In genomic region chr2:3657811-3658730, GRCm38 (mm10) we compare ENCODE assay signal across 7 mouse cellular contexts.
DNase-seq lines count a peak whose midpoint lies in the region; ATAC-seq and TF ChIP-seq lines count a peak whose summit lies in the region.

No protein-coding gene starts in this region.

- ATAC-seq in erythroblast, adult 5-6 weeks (replicated peaks; ENCODE audit: low FRiP score, poor library complexity, severe bottlenecking), result no peak

- no peak for TF ChIP-seq POLR2A in bone marrow macrophage, adult 2 months (IDR thresholded peaks at IDR 0.05; ENCODE audit: borderline replicate concordance, low read depth, low read length)

- peak; percentile 31 to 52 for DNase-seq in right cerebral cortex, postnatal 10 days (ENCODE audit: low spot score in 2 of 2)
- no peak for DNase-seq in right cerebral cortex, postnatal 36 days (ENCODE audit: low spot score in 2 of 2)
- DNase-seq in kidney, postnatal 10 days, result peak; percentile 13
- peak; percentile 64 to 70 for DNase-seq in monocyte, adult 2 months (ENCODE audit: low read depth in 1 of 2, low spot score in 2 of 2)
- no peak for DNase-seq in cerebellum, adult 9-10 months

- H3K27ac ChIP-seq in bone marrow macrophage, adult 2 months (ENCODE audit: insufficient read depth, low read depth, low read length), result peak overlapping the region; percentile 96

- no peak for TF ChIP-seq CTCF in bone marrow macrophage, adult 2 months (IDR thresholded peaks at IDR 0.05; ENCODE audit: low read depth, low read length)

- H3K4me1 ChIP-seq in bone marrow macrophage, adult 2 months (ENCODE audit: control insufficient read depth, insufficient read depth, low read length), result peaks cover 45% of the 10 kb centered on the region

- no peak overlapping the region for H3K4me3 ChIP-seq in bone marrow macrophage, adult 2 months (ENCODE audit: insufficient read depth, low read length)

Comparison
In these comparisons a context has a peak if more than half of its experiments do, and no peak if none do; other contexts are left out.
1. DNase-seq: peak in right cerebral cortex, postnatal 10 days (2 of 2), kidney, postnatal 10 days (single experiment) and monocyte, adult 2 months (2 of 2); none in right cerebral cortex, postnatal 36 days (0 of 2) and cerebellum, adult 9-10 months (single experiment).